Mouse (Mus musculus): ENCODE results near the gene Hpse.

The Hpse gene

GRCm38 (mm10) chr5:100719235-100720088 is at the start of gene Hpse:
Gene Hpse, minus strand, starts transcription at chr5:100719716.
- peak; percentile 58 for DNase-seq (ENCODE audit: low spot score)

- DNase-seq (ENCODE audit: low spot score) = no peak
Observed at GRCm38 (mm10) chr5:100766026-100766425, 46.5 kb upstream of the Hpse start.

GRCm38 (mm10) chr5:100761736-100762135 is 42.2 kb upstream of the Hpse start:
- DNase-seq (ENCODE audit: low spot score) = no peak

GRCm38 (mm10) chr5:100760049-100760663 is 40.6 kb upstream of the Hpse start:
- no peak for DNase-seq (ENCODE audit: low spot score)

- DNase-seq (ENCODE audit: low spot score) = no peak
Observed at GRCm38 (mm10) chr5:100758121-100758520, 38.6 kb upstream of the Hpse start.

- no peak for DNase-seq (ENCODE audit: low spot score)
Observed at GRCm38 (mm10) chr5:100753407-100753806, 33.9 kb upstream of the Hpse start.

- DNase-seq (ENCODE audit: low spot score) = no peak
Observed at GRCm38 (mm10) chr5:100751655-100752054, 32.1 kb upstream of the Hpse start.

GRCm38 (mm10) chr5:100750617-100751255 is 31.2 kb upstream of the Hpse start:
- DNase-seq (ENCODE audit: low spot score) = no peak

GRCm38 (mm10) chr5:100738802-100739201 is 19.3 kb upstream of the Hpse start:
- DNase-seq (ENCODE audit: low spot score) = no peak

- DNase-seq (ENCODE audit: low spot score) = no peak
Observed at GRCm38 (mm10) chr5:100736919-100737318, 17.4 kb upstream of the Hpse start.

- no peak for DNase-seq (ENCODE audit: low spot score)
Observed at GRCm38 (mm10) chr5:100734535-100734934, 15.0 kb upstream of the Hpse start.

GRCm38 (mm10) chr5:100728757-100729156 is 9.2 kb upstream of the Hpse start:
- no peak for DNase-seq (ENCODE audit: low spot score)

GRCm38 (mm10) chr5:100726001-100726400 is 6.5 kb upstream of the Hpse start:
- DNase-seq (ENCODE audit: low spot score) = no peak

- no peak for DNase-seq (ENCODE audit: low spot score)
Observed at GRCm38 (mm10) chr5:100716762-100717161, 2.8 kb downstream of the Hpse start.

GRCm38 (mm10) chr5:100711219-100711618 is 8.3 kb downstream of the Hpse start:
- DNase-seq (ENCODE audit: low spot score) = no peak

- DNase-seq (ENCODE audit: low spot score) = no peak
Observed at GRCm38 (mm10) chr5:100710012-100710411, 9.5 kb downstream of the Hpse start.

- DNase-seq (ENCODE audit: low spot score) = no peak
Observed at GRCm38 (mm10) chr5:100709035-100709434, 10.5 kb downstream of the Hpse start.

- no peak for DNase-seq (ENCODE audit: low spot score)
Observed at GRCm38 (mm10) chr5:100706675-100707074, 12.8 kb downstream of the Hpse start.

- no peak for DNase-seq (ENCODE audit: low spot score)
Observed at GRCm38 (mm10) chr5:100704272-100704671, 15.2 kb downstream of the Hpse start.

GRCm38 (mm10) chr5:100702325-100702724 is 17.2 kb downstream of the Hpse start:
- DNase-seq (ENCODE audit: low spot score) = no peak

- no peak for DNase-seq (ENCODE audit: low spot score)
Observed at GRCm38 (mm10) chr5:100700861-100701620, 18.5 kb downstream of the Hpse start.

- no peak for DNase-seq (ENCODE audit: low spot score)
Observed at GRCm38 (mm10) chr5:100697886-100698285, 21.6 kb downstream of the Hpse start.

All from testis, postnatal 10 days (tissue).